Mouse (Mus musculus) brain, embryonic 14.5 days (tissue): ENCODE measurements around the gene Stx3. TPM values are rescaled to one million over a fixed set of nuclear protein-coding genes. Genes with fewer than 3 reads are reported as not detected.
A peak's percentile ranks its signal among the peaks of the same experiment; 100 is the strongest.

Experiments used
- DNase-seq: peaks from one replicate; pipeline ENCODE4 v3.0.0-alpha.2; 2011; ENCODE audit warnings: low read depth
- CTCF ChIP-seq: fragments of 200-500 bp; IDR thresholded peaks from 2 replicates; pipeline ENCODE4 v1.5.1; 2012; ENCODE audit warnings: inconsistent platforms, mild to moderate bottlenecking, moderate library complexity, borderline replicate concordance; ENCODE audit not compliant: insufficient read depth, insufficient read length; ENCODE audit errors: extremely low read depth
- POLR2A ChIP-seq: fragments of 200-500 bp; IDR thresholded peaks from 2 replicates; pipeline ENCODE4 v1.6.1; 2012; ENCODE audit warnings: mild to moderate bottlenecking, inconsistent platforms, borderline replicate concordance; ENCODE audit not compliant: poor library complexity, insufficient read depth, insufficient read length, severe bottlenecking; ENCODE audit errors: extremely low read depth
- polyA plus RNA-seq: library from polyadenylated mRNA; depleted of rRNA; stranded (reverse); fragments of >200 nt; gene quantifications from 2 replicates; pipeline ENCODE4 v1.2.3, GENCODE M21; 2012

The Stx3 gene
- polyA plus RNA-seq, 1 experiment = 35.7 TPM

- no peak for DNase-seq
- TF ChIP-seq POLR2A (no peak), CTCF (no peak)
Measured at GRCm38 (mm10) chr19:11807251-11807650, 12.0 kb downstream of the Stx3 start.

DNA sequence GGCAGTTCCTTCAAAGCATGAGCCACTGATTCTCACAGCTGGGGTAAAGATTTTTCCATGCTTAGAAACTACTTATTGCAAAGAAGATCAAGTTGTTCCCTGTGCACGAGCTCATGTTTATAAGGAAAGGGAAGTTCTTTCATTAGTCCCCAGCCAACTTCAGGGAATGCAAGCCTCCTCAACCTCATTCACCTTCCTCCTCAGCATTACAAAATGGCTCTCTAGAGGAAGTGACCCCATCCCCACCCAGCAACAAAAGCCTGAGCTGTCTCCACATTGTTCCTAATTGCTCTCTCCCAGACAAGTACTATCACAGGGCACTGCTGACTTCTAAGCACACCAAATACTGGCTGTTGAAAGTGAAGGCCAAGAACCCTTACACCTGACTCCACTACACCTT is 14.8 kb downstream of the Stx3 start:
- DNase-seq = no peak

DNA sequence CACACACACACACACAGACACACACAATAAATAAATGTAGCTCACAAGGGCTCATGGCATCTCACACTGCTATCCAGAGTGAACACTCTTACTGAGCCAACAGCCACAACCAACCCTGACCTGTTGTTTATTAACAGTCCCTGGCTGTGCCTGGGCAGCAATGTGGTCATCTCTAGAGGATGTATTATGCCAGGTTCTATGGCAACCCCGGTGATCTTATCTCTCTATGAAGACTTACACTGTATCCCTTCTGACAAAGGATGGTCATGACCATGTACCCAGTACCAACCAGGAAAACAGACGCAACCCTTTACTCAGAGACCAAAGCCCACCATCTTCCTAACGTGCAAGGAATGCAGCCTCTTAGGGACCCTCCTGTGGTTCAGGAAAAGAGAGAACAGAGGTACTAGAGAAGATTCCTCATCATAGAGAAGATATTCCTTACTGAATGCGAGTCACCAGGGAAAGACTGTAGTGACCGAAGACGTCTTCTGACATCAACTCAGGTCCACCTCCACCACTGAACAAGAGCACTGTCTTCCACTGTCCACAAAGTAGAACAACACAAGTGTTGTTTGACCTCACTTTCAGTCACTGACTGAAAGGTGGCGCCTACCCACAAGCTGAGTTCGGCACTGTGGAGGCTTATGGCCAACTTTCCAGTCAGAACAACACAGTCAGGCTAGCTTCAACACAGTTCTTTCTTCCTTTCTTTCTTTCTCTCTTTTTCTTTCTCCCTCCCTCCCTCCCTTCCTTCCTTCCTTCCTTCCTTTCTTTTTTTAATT is 18.5 kb downstream of the Stx3 start:
- DNase-seq = no peak
- TF ChIP-seq CTCF = no peak
- no peak for TF ChIP-seq POLR2A

More for the DNA sequence above, 14.8 kb downstream of the Stx3 start:
- TF ChIP-seq CTCF = no peak
- TF ChIP-seq POLR2A = no peak

DNA sequence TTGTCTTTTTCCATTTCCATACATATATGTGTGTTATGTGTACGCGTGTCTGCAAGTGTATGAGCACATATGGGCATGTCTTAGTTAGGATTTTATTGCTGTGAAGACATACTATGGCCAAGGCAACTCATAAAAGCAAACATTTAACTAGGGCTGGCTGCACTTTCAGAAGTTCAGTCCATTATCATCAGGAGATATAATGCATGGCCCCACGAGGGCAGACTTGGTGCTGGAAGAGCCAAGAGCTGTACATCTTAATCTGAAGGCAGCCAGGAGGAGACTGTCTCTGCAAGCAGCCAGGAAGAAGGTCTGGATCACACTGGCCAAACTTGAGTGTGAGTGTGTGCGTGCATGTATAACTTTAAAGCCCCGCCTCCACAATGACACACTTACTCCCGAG is 24.8 kb downstream of the Stx3 start:
- TF ChIP-seq CTCF = no peak
- no peak for TF ChIP-seq POLR2A
- DNase-seq = no peak

- no peak for DNase-seq
- TF ChIP-seq POLR2A (no peak), CTCF (no peak)
Measured at GRCm38 (mm10) chr19:11793741-11794359, 25.4 kb downstream of the Stx3 start.

DNA sequence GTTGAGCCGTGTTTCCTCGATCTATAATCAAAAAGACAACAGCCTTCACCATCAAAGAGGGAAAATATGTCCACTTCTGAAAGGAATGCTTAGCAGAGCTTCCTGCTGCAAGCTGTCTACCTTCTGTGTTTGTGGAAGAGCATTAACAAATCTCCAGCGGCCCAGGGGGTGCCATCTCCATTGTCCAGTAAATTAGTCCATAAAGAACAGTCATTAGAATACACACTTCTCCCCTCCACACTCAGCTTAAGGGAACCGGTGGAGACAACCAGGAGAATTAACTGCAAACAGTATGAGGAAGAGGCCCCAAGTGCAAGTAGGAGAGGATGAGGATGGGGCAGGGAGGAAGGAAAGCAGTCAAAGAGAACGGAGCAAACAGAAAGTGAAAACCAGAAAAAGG is 27.4 kb downstream of the Stx3 start:
- DNase-seq = no peak

DNA sequence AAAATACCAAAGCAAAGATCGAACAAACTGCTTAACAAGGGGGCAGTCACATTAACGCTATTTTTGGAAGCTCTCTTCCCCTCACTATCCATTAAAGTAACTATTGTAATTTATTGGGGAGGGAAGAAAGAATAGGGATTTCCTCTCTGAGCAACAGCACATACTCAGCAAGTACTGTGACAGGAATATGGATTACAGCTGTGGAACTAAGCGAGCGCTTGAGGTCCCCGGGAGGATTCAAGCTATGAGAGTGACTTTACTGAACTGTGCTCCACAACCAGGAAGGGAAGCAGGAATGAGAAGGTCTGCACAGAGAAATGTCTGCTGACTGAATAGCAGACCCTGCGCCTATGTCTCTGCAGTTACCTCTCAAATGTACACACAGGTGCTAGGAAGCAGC is 30.3 kb downstream of the Stx3 start:
- TF ChIP-seq CTCF (no peak), POLR2A (no peak)
- DNase-seq = no peak

More for the DNA sequence above, 27.4 kb downstream of the Stx3 start:
- TF ChIP-seq CTCF (no peak), POLR2A (no peak)

DNA sequence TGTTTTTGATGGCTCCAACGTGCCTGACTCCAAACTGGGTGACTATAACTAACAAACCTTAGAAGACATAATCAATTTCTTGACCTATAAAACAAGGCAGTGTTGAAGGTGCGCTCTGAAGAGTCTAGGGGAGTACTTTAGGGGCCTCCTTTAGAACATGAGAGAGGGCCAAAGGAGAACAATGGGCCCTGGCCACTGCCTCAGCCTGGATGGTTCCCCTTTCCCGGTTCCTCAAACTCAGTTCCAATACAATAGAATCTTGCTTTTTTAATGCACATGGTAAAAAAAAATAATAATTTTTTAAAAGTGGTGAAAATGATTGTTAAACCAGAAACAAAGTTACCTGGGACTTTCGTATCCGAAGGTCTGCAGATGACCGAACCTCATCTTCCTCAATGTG is 31.4 kb downstream of the Stx3 start:
- no peak for DNase-seq
- no peak for TF ChIP-seq POLR2A
- no peak for TF ChIP-seq CTCF

GRCm38 (mm10) chr19:11785409-11786154 is 33.6 kb downstream of the Stx3 start:
- no peak for DNase-seq

DNA sequence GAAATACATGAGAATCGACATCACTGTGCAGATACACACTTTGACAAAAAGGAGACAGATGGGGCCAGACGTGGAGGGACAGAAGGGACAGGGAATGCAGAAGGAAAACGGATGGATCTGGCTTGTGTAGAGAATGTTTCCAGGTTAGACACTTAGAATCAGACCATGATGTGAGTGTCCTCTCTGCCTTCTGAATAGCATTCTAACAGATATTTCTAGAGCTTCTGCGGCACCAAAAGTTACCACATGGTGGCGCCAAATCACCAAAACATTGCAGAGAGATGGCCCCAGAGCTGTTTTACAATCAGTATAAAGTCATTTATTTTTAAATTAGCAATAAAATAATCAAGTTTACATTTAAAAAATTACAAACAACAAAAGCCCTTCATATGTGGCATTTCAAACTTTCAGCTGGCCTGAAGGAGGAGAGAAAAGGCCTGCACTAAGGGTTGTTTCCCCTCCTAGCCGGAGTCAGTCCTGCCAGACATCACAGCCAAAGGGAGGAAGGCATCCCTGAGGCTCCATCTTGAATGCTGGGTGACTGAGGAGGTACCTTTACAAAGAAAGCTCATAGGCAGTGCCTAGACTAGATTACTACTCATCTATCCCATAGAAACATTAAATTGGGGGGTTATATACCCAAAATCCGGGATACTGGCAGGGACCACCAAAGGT is 41.9 kb downstream of the Stx3 start:
- TF ChIP-seq POLR2A (no peak), CTCF (peak; percentile 62; the same call in 1 of the 2 replicates)
- DNase-seq = peak; percentile 56

More at GRCm38 (mm10) chr19:11785409-11786154, 33.6 kb downstream of the Stx3 start:
- no peak for TF ChIP-seq CTCF
- no peak for TF ChIP-seq POLR2A

- peak; percentile 96 for DNase-seq
- TF ChIP-seq POLR2A (peak; percentile 27; the same call in 1 of the 2 replicates), CTCF (no peak)
Measured at GRCm38 (mm10) chr19:11770205-11770892, 48.9 kb downstream of the Stx3 start, which contains the start of gene Mrpl16. Mrpl16 (plus strand) TSS chr19:11770391.
